Mouse (Mus musculus): ENCODE results near the gene Ghrh. TPM values are rescaled to one million over a fixed set of nuclear protein-coding genes. Genes with fewer than 3 reads are reported as not detected.
"Not testable (repeated sequence)": the region's sequence is repeated elsewhere in the genome, so short reads cannot be mapped to it uniquely, and the experiment has no call there.

Gene Ghrh
- total RNA-seq (2017): not detected in 2 replicates

GRCm38 (mm10) chr2:157347361-157348159, at the start of gene Ghrh:
TSS of gene Ghrh (minus strand) at chr2:157347506.
- ATAC-seq (ENCODE audit: extremely low read depth, insufficient number of reproducible peaks, low FRiP score, poor library complexity, severe bottlenecking): no peak

GRCm38 (mm10) chr2:157395960-157396359, 48.7 kb upstream of the Ghrh start:
- ATAC-seq (ENCODE audit: extremely low read depth, insufficient number of reproducible peaks, low FRiP score, poor library complexity, severe bottlenecking): peak; percentile 30; the same call in 1 of the 2 replicates

- no peak for ATAC-seq (ENCODE audit: extremely low read depth, insufficient number of reproducible peaks, low FRiP score, poor library complexity, severe bottlenecking)
Observed at GRCm38 (mm10) chr2:157395371-157395770, 48.1 kb upstream of the Ghrh start.

- ATAC-seq (ENCODE audit: extremely low read depth, insufficient number of reproducible peaks, low FRiP score, poor library complexity, severe bottlenecking): no peak
Observed at GRCm38 (mm10) chr2:157394868-157395267, 47.6 kb upstream of the Ghrh start.

- ATAC-seq (ENCODE audit: extremely low read depth, insufficient number of reproducible peaks, low FRiP score, poor library complexity, severe bottlenecking): no peak
Observed at GRCm38 (mm10) chr2:157393549-157393948, 46.2 kb upstream of the Ghrh start.

- no peak for ATAC-seq (ENCODE audit: extremely low read depth, insufficient number of reproducible peaks, low FRiP score, poor library complexity, severe bottlenecking)
Observed at GRCm38 (mm10) chr2:157392331-157392730, 45.0 kb upstream of the Ghrh start.

- no peak for ATAC-seq (ENCODE audit: extremely low read depth, insufficient number of reproducible peaks, low FRiP score, poor library complexity, severe bottlenecking)
Observed at GRCm38 (mm10) chr2:157389591-157389921, 42.2 kb upstream of the Ghrh start.

- ATAC-seq (ENCODE audit: extremely low read depth, insufficient number of reproducible peaks, low FRiP score, poor library complexity, severe bottlenecking): not testable (repeated sequence)
Observed at GRCm38 (mm10) chr2:157388901-157389590, 41.7 kb upstream of the Ghrh start.

GRCm38 (mm10) chr2:157384836-157385235, 37.5 kb upstream of the Ghrh start:
- ATAC-seq (ENCODE audit: extremely low read depth, insufficient number of reproducible peaks, low FRiP score, poor library complexity, severe bottlenecking): no peak

- ATAC-seq (ENCODE audit: extremely low read depth, insufficient number of reproducible peaks, low FRiP score, poor library complexity, severe bottlenecking): no peak
Observed at GRCm38 (mm10) chr2:157376995-157377394, 29.7 kb upstream of the Ghrh start.

GRCm38 (mm10) chr2:157375794-157376757, 28.8 kb upstream of the Ghrh start:
- ATAC-seq (ENCODE audit: extremely low read depth, insufficient number of reproducible peaks, low FRiP score, poor library complexity, severe bottlenecking): no peak

- ATAC-seq (ENCODE audit: extremely low read depth, insufficient number of reproducible peaks, low FRiP score, poor library complexity, severe bottlenecking): no peak
Observed at GRCm38 (mm10) chr2:157375051-157375450, 27.7 kb upstream of the Ghrh start.

GRCm38 (mm10) chr2:157373681-157374080, 26.4 kb upstream of the Ghrh start:
- ATAC-seq (ENCODE audit: extremely low read depth, insufficient number of reproducible peaks, low FRiP score, poor library complexity, severe bottlenecking): no peak

GRCm38 (mm10) chr2:157371696-157372095, 24.4 kb upstream of the Ghrh start:
- ATAC-seq (ENCODE audit: extremely low read depth, insufficient number of reproducible peaks, low FRiP score, poor library complexity, severe bottlenecking): no peak

- no peak for ATAC-seq (ENCODE audit: extremely low read depth, insufficient number of reproducible peaks, low FRiP score, poor library complexity, severe bottlenecking)
Observed at GRCm38 (mm10) chr2:157367991-157368390, 20.7 kb upstream of the Ghrh start.

- ATAC-seq (ENCODE audit: extremely low read depth, insufficient number of reproducible peaks, low FRiP score, poor library complexity, severe bottlenecking): peak; percentile 83
Observed at GRCm38 (mm10) chr2:157367184-157367893, 20.0 kb upstream of the Ghrh start, which contains the start of gene Manbal. TSS of gene Manbal (plus strand) at chr2:157367594.

GRCm38 (mm10) chr2:157366762-157367161, 19.5 kb upstream of the Ghrh start:
- no peak; the same call in 1 of the 2 replicates for ATAC-seq (ENCODE audit: extremely low read depth, insufficient number of reproducible peaks, low FRiP score, poor library complexity, severe bottlenecking)

- ATAC-seq (ENCODE audit: extremely low read depth, insufficient number of reproducible peaks, low FRiP score, poor library complexity, severe bottlenecking): no peak
Observed at GRCm38 (mm10) chr2:157363031-157363430, 15.7 kb upstream of the Ghrh start.

GRCm38 (mm10) chr2:157360028-157360427, 12.7 kb upstream of the Ghrh start:
- ATAC-seq (ENCODE audit: extremely low read depth, insufficient number of reproducible peaks, low FRiP score, poor library complexity, severe bottlenecking): no peak

Data from neutrophil, adult 5-6 weeks (primary cell).